Mouse (Mus musculus): Measurements from ENCODE around the gene Snx29. TPM values are rescaled to one million over a fixed set of nuclear protein-coding genes. Genes with fewer than 3 reads are reported as not detected.

Gene Snx29
- 39.8 TPM for total RNA-seq (2023)

DNA sequence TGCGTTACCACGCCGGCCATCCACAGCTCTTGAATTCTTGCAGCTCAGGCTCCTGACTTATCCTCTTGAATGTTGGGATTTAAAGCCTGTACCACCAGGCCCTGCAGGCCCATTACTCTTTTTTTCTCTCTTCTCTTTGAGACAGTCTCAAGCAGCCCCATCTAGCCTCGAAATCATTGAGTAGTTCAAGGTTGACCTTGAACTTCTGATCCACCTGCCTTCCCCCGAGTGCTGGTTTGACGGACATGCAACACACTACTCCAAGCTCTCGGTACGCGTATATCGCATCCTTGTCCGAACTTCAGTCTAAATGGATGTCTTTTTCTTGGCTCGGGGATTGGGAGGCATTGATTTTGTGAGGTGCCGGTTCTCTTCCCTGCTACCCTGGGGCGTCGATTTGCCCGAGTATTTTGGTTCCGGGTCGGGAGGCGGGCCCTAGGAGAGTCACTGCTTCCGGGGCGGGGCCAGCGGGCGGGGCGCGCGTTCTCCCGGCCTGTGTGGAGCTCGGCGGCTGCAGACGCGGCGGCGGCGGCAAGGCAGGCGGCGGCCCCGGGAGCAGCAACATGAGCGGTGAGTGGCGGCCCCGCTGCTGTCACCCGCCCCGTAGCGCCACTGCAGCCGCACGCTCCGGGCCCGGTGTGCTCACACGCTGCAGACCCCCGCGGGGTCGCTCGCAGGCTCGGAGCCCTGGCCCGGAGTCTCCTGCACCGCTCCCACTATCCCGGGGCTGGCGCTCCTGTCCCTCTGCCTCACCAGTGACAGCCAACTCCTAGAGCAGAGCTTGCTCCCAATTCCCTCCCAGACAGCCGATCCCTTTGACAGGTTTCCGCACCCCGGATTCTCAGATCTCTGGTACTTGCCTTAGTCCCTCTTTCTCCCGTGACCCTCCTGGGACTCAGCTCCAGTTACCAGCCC is at the start of gene Snx29:
TSS of gene Snx29 (plus strand) at position 500 of the 915 bp plus-strand sequence.

DNA sequence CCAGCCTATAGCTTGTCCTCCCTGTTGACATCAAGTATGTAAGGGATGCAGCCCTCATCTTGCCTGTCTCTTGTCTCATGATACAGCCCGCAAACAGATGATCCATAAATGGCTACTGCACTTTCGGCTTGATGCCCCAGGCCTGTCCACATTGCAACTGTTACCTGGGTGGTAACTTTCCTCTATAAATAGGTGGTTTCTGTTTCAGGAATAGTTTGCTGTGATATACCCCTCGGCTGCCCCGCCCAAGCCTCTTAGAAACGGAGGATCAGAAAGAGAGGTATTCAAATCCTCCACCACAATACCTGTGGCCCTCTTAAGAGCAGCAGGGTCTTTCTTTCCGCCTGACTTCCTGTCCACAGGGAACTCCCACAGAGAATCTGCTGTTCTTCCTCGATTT is 9.2 kb upstream of the Snx29 start, which contains the start of gene Tnfrsf17:
TSS of gene Tnfrsf17 (plus strand) at position 301 of the 400 bp plus-strand sequence.

Other genes with a start within 250 kb of the Snx29 start
- gene Txndc11, start 188.3 kb upstream of the Snx29 start, total RNA-seq (2023), result 51.3 TPM
- gene Zc3h7a, start 146.5 kb upstream of the Snx29 start, total RNA-seq (2023), result 317 TPM
- gene Rsl1d1, start 119.6 kb upstream of the Snx29 start, total RNA-seq (2023), result 105 TPM
- gene Gspt1, start 68.6 kb upstream of the Snx29 start, total RNA-seq (2023), result 85.0 TPM
- not detected for gene Tnfrsf17, start 9.1 kb upstream of the Snx29 start, total RNA-seq (2023)